Mouse (Mus musculus): ENCODE data around the gene Nfkbil1. TPM values are rescaled to one million over a fixed set of nuclear protein-coding genes. Genes with fewer than 3 reads are reported as not detected.

Nfkbil1 gene
- total and polyA plus RNA-seq, 3 experiments = 15.2 to 25.9 (median 22.0) TPM

- H3K4me2 ChIP-seq (ENCODE audit: insufficient read depth, low read depth, poor library complexity, severe bottlenecking) = no peak overlapping the region
- peaks cover 29 to 54% of the 10 kb centered on the region in 2 experiments for H3K36me3 ChIP-seq (replicated peaks in 1 of 2; ENCODE audit: control insufficient read depth in 1 of 2, insufficient read depth in 1 of 2, low read length in 1 of 2)
- no peak for DNase-seq (ENCODE audit: extremely low read depth)
- H3K4me1 ChIP-seq (ENCODE audit: control insufficient read depth in 1 of 2, insufficient read depth in 2 of 2) = peaks cover 31 to 84% of the 10 kb centered on the region in 2 experiments
- TF ChIP-seq USF2 (conservative IDR thresholded peaks at IDR 0.05; ENCODE audit: low read depth, low read length) = no peak
- TF ChIP-seq TBP (conservative IDR thresholded peaks at IDR 0.05; ENCODE audit: low read depth, low read length) = no peak
- no peak for TF ChIP-seq KAT2A (IDR thresholded peaks at IDR 0.05; ENCODE audit: insufficient replicate concordance, low read length)
- TF ChIP-seq POLR2A (IDR thresholded peaks at IDR 0.05; ENCODE audit: low read depth, low read length) = no peak
- TF ChIP-seq RCOR1 (conservative IDR thresholded peaks at IDR 0.05; ENCODE audit: low read depth, low read length) = no peak
- TF ChIP-seq JUND (conservative IDR thresholded peaks at IDR 0.05; ENCODE audit: low read depth, low read length) = no peak
- no peak for TF ChIP-seq JUN (IDR thresholded peaks at IDR 0.05; ENCODE audit: insufficient read depth, low read depth, low read length)
- TF ChIP-seq ELF1 (IDR thresholded peaks at IDR 0.05; ENCODE audit: low read depth, low read length) = no peak
- no peak for TF ChIP-seq PAX5 (IDR thresholded peaks at IDR 0.05; ENCODE audit: low read length)
- H3K79me2 ChIP-seq (replicated peaks; ENCODE audit: control insufficient read depth, extremely low read depth, insufficient read depth, poor library complexity, severe bottlenecking) = no peaks in the 10 kb centered on the region; the same call in none of the 2 replicates
- H3K27me3 ChIP-seq (replicated peaks) = no peaks in the 10 kb centered on the region
- H3K4me3 ChIP-seq (replicated peaks in 1 of 3; ENCODE audit: low read depth in 2 of 3, low read length in 2 of 3, poor library complexity in 1 of 3) = no peak overlapping the region
- in situ Hi-C loops (cut with MboI; ENCODE audit: low pct_ligation_motif_present, low pct_unique_long_range_greater_than_20kb, low sequenced_read_pairs) = no loop called here
- no peaks in the 10 kb centered on the region for H3K9me3 ChIP-seq (replicated peaks; ENCODE audit: low read length)
- peak overlapping the region; percentile 43 for H3K27ac ChIP-seq (ENCODE audit: insufficient read depth, low read depth)
- H3K9ac ChIP-seq (ENCODE audit: insufficient read depth, low read depth) = no peak overlapping the region
- dilution Hi-C loops (cut with MboI; ENCODE audit: extremely low pct_ligation_motif_present, extremely low pct_unique_long_range_greater_than_20kb, low sequenced_read_pairs) = no loop called here
These were observed 13.3 kb downstream of the Nfkbil1 start for GRCm38 (mm10) chr17:35222299-35222698.

GRCm38 (mm10) chr17:35220156-35220952, 15.2 kb downstream of the Nfkbil1 start, which contains the start of gene Gm16181:
Gene Gm16181, plus strand, starts transcription at chr17:35220834.
- TF ChIP-seq EP300 (IDR thresholded peaks at IDR 0.05; ENCODE audit: low read length) (peak; percentile 42; the same call in 1 of the 2 replicates), CHD2 (IDR thresholded peaks at IDR 0.05; ENCODE audit: low read length) (peak; percentile 25; the same call in 1 of the 2 replicates), UBTF (IDR thresholded peaks at IDR 0.05; ENCODE audit: low read depth, low read length) (no peak), USF1 (IDR thresholded peaks at IDR 0.05; ENCODE audit: low read depth, low read length) (no peak), MAZ (IDR thresholded peaks at IDR 0.05; ENCODE audit: low read depth, low read length) (no peak), NELFE (IDR thresholded peaks at IDR 0.05; ENCODE audit: low read depth, low read length) (no peak)
- H3K27ac ChIP-seq (ENCODE audit: insufficient read depth, low read depth) = peak within 1 kb of the TSS; percentile 92
- DNase-seq (ENCODE audit: extremely low read depth) = no peak
- peaks cover 27 to 74% of the 10 kb centered on the region in 2 experiments for H3K4me1 ChIP-seq (ENCODE audit: control insufficient read depth in 1 of 2, insufficient read depth in 2 of 2)
- dilution Hi-C loops (cut with MboI; ENCODE audit: extremely low pct_ligation_motif_present, extremely low pct_unique_long_range_greater_than_20kb, low sequenced_read_pairs) = no loop called here
- no peaks in the 10 kb centered on the region for H3K9me3 ChIP-seq (replicated peaks; ENCODE audit: low read length)
- no peak within 1 kb of the TSS for H3K9ac ChIP-seq (ENCODE audit: insufficient read depth, low read depth)
- H3K27me3 ChIP-seq (replicated peaks) = no peaks in the 10 kb centered on the region
- in situ Hi-C loops (cut with MboI; ENCODE audit: low pct_ligation_motif_present, low pct_unique_long_range_greater_than_20kb, low sequenced_read_pairs) = no loop called here
- peaks cover 29 to 42% of the 10 kb centered on the region in 2 experiments for H3K36me3 ChIP-seq (replicated peaks in 1 of 2; ENCODE audit: control insufficient read depth in 1 of 2, insufficient read depth in 1 of 2, low read length in 1 of 2)
- no peak within 1 kb of the TSS for H3K4me3 ChIP-seq (replicated peaks in 1 of 3; ENCODE audit: low read depth in 2 of 3, low read length in 2 of 3, poor library complexity in 1 of 3)
- peak within 1 kb of the TSS; percentile 43 for H3K4me2 ChIP-seq (ENCODE audit: insufficient read depth, low read depth, poor library complexity, severe bottlenecking)
- no peaks in the 10 kb centered on the region; the same call in none of the 2 replicates for H3K79me2 ChIP-seq (replicated peaks; ENCODE audit: control insufficient read depth, extremely low read depth, insufficient read depth, poor library complexity, severe bottlenecking)
